Mouse (Mus musculus) adrenal gland, adult 8-10 months (tissue): Measurements from ENCODE around the gene Cyp2d10. TPM values are rescaled to one million over a fixed set of nuclear protein-coding genes. Genes with fewer than 3 reads are reported as not detected.
"Not testable (repeated sequence)": the region's sequence is repeated elsewhere in the genome, so short reads cannot be mapped to it uniquely, and the experiment has no call there.

Experiments
- DNase-seq: peaks from one replicate; pipeline ENCODE4 v3.0.0; 2022
- total RNA-seq, 4 experiments: library from RNA; stranded (reverse); gene quantifications; 2 replicates each; pipeline ENCODE4 v1.2.4; 2022

Gene Cyp2d10
- total RNA-seq: 1 to 10 TPM in 1 of 4 experiments, not detected in 3; 1.1 TPM

DNA sequence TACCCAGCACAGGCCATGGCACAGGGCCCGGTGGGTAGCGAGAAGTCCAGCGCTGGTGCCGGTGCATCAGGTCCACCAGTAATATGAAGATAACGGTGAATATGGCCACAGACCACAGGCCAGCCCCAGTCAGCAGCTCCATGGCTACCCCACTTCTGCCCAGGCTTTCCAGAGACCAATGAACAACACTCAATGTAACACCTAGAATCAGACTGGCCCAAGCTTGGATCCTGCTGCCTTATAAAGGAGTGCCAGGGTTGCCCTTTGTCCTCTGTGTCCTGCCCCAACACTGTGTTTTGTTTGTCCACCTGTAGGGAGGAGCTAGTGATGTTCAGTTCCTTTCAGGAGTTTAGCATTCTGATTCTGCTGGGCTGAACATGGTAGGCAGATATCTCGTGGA lies at the start of gene Cyp2d10:
Gene Cyp2d10 (minus strand): TSS at position 215 of the 400 bp plus-strand sequence.
- DNase-seq: no peak

GRCm38 (mm10) chr15:82456086-82456790 lies 49.2 kb upstream of the Cyp2d10 start:
- DNase-seq: not testable (repeated sequence)

GRCm38 (mm10) chr15:82453501-82453900 lies 46.5 kb upstream of the Cyp2d10 start:
- DNase-seq: not testable (repeated sequence)

- not testable (repeated sequence) for DNase-seq
Measured at GRCm38 (mm10) chr15:82452133-82452532, 45.1 kb upstream of the Cyp2d10 start.

- not testable (repeated sequence) for DNase-seq
Measured at GRCm38 (mm10) chr15:82450045-82450444, 43.0 kb upstream of the Cyp2d10 start.

- DNase-seq: no peak
Measured at GRCm38 (mm10) chr15:82445196-82445595, 38.2 kb upstream of the Cyp2d10 start.

DNA sequence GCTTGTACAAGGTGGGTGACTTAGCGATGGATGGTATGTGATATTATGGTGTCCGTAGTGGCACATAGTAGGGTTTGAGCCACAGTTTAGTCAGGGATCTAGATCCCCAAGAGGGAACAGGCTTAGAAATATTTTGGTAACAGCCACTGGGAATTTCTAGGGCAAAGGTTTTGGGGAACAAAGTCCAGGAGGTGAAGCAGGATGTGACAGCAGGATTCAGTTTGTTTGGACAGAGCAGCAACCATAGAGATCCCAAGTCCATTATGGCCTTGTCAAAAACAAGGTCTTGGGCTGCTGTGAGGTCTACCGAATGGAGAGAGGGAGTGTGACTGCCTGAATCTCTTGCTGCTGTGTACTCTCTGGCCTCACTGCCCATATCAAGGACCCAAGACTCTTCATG lies 36.7 kb upstream of the Cyp2d10 start:
- no peak for DNase-seq

GRCm38 (mm10) chr15:82437975-82438617 lies 31.1 kb upstream of the Cyp2d10 start:
- DNase-seq: no peak

- no peak for DNase-seq
Measured at GRCm38 (mm10) chr15:82435606-82436005, 28.6 kb upstream of the Cyp2d10 start.

- DNase-seq: no peak
Measured at GRCm38 (mm10) chr15:82435011-82435410, 28.0 kb upstream of the Cyp2d10 start.

- DNase-seq: no peak
Measured at GRCm38 (mm10) chr15:82434541-82434940, 27.5 kb upstream of the Cyp2d10 start.

- DNase-seq: no peak
Measured at GRCm38 (mm10) chr15:82433621-82434020, 26.6 kb upstream of the Cyp2d10 start.

- DNase-seq: no peak
Measured at GRCm38 (mm10) chr15:82433137-82433536, 26.1 kb upstream of the Cyp2d10 start, which contains the start of gene Cyp2d9. Gene Cyp2d9, plus strand, starts transcription at chr15:82433437.

DNA sequence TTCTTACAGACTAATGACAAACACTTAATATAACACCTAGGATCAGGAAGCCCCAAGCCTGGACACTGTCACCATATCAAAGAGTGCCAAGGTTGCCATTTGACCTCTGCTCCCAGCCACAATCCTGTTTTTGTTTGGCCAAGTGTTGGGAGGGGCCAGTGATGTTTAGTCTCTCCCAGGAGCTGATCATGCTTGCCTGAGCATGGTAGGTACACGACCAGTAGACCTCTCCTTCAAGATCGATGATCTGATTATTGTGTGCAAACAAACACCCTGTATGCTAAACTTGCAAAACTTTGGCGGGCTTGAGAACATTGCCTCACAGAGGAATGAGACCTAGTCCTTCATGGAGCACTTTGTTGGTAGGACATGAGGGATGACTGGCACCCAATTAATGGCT lies 16.5 kb upstream of the Cyp2d10 start:
- no peak for DNase-seq

DNA sequence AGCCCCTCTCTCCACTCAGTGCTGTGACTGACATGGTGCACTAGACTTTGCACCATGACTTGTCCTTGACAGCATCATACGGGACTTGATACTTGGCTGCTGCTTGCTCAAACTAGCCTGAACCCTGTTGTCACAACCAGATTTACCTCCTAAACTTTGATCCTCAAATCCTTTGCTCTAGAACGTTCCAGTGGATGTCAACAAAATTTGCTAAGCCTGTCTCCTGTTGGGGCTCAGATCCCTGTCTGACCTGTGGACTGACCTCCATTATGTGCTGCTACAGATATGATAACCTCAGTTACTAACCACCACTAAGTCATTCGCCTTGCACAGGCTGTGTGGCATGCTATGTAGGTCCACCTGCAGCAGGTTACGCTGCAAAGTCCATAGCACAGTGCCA lies 15.9 kb upstream of the Cyp2d10 start:
- DNase-seq: no peak

- no peak for DNase-seq
Measured at GRCm38 (mm10) chr15:82418616-82419015, 11.6 kb upstream of the Cyp2d10 start.

- DNase-seq: peak; percentile 84
Measured at GRCm38 (mm10) chr15:82416797-82417789, 10.1 kb upstream of the Cyp2d10 start.

GRCm38 (mm10) chr15:82407536-82407935 lies 541 bp upstream of the Cyp2d10 start:
- no peak for DNase-seq

- no peak for DNase-seq
Measured at GRCm38 (mm10) chr15:82404163-82404562, 2.8 kb downstream of the Cyp2d10 start.

GRCm38 (mm10) chr15:82403606-82404005 lies 3.4 kb downstream of the Cyp2d10 start:
- DNase-seq: no peak

DNA sequence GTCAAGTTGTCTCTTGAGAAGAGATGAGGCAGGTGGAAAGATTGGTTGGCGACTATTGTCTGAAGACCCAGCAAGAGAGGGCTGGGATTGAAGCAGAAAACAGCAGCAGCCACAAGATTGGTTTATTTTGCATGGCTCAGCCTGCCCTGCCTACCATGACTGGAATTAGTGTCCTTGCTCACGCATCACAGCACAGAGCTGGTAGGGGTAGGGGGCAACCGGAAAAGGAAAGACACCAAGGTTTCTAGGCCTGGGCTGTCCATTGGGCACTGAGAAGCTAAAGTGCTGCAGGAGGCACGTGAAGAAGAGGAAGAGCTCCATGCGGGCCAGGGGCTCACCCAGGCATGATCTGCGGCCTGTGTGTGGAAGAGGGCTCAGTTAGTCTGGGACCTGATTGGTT lies 4.3 kb downstream of the Cyp2d10 start:
- no peak for DNase-seq

DNA sequence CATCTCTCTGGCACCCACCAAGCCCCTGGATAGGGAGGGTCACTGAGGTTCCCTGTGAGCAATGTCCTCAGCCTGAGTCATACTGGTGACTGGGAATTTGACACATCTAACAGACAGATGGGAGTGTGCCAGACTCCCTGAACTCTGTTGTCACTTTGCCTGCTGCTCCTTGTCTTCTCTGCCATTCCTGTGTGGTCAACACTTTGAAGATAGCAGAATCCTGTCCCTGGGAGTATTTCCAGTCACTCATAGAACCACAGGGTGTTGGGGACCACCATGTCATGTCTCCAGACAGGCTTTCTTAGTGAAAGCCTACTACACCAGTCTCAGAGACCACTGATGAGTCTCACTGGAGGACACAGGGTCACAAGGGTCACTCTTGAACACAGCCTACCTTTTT lies 4.9 kb downstream of the Cyp2d10 start:
- no peak for DNase-seq

DNA sequence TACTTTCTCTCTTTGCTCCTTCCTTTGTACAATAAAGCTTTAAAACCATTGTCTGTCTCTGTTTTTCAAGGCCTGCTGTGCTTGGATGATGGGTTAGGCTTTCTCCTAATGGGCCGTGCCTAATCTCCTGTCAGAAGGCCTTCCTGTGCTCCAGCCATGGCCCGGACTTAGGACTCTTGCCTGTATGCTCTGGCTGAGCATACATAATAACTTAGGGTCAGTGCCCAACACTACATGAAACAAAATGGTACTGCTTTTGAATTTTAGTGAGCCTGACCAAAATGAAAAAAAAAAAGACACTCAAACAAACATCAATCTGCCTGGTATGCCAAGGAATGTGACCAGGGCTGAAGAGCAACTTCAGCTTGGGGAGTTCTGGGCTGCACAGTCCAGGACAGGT lies 5.5 kb downstream of the Cyp2d10 start:
- no peak for DNase-seq
